Mouse (Mus musculus) olfactory bulb, adult 2 months (tissue): ENCODE results near the gene G6pdx. TPM values are rescaled to one million over a fixed set of nuclear protein-coding genes. Genes with fewer than 3 reads are reported as not detected.

Experiments used
- H3K27ac ChIP-seq: fragments of 200-500 bp; 2 replicates; pipeline ENCODE4 v1.5.1; 2012; ENCODE audit warnings: low read depth, low read length; ENCODE audit not compliant: insufficient read depth
- H3K4me1 ChIP-seq: fragments of 200-500 bp; 2 replicates; pipeline ENCODE4 v1.6.1; 2012; ENCODE audit warnings: low read length; ENCODE audit not compliant: control insufficient read depth, insufficient read depth
- H3K4me3 ChIP-seq: fragments of 200-500 bp; 2 replicates; pipeline ENCODE4 v1.5.1; 2012; ENCODE audit warnings: mild to moderate bottlenecking, low read depth, low read length, moderate library complexity; ENCODE audit not compliant: insufficient read depth
- CTCF ChIP-seq: fragments of 200-500 bp; IDR thresholded peaks from 2 replicates; pipeline ENCODE4 v1.5.1; 2012; ENCODE audit warnings: low read depth, mild to moderate bottlenecking, low read length, moderate library complexity; ENCODE audit not compliant: insufficient read depth
- POLR2A ChIP-seq: fragments of 200-500 bp; IDR thresholded peaks from 2 replicates; pipeline ENCODE4 v1.6.1; 2012; ENCODE audit warnings: mild to moderate bottlenecking, low read depth, low read length, moderate library complexity; ENCODE audit not compliant: insufficient read depth
- WGBS: fragments of 180-500 bp; shearing (Covaris S2); methylation state at CpG from one replicate; pipeline ENCODE4 v1.1.7; 2018; 5-methylcytosine and 5-hydroxymethylcytosine counted together
- polyA plus RNA-seq: library from polyadenylated mRNA; stranded (reverse); fragments of >200 nt; gene quantifications from 2 replicates; pipeline ENCODE4 v1.2.4, GENCODE M21; 2012; ENCODE audit warnings: low replicate concordance; ENCODE audit not compliant: missing spikeins, insufficient read depth, insufficient read length

G6pdx gene
- polyA plus RNA-seq, 1 experiment = not detected

GRCm38 (mm10) chrX:74368209-74368909 lies 60.6 kb downstream of the G6pdx start:
- peak overlapping the region; percentile 69; the same call in 1 of the 2 replicates for H3K27ac ChIP-seq
- H3K4me3 ChIP-seq = peak overlapping the region; percentile 78
- no peaks in the 10 kb centered on the region for H3K4me1 ChIP-seq
- TF ChIP-seq POLR2A (no peak), CTCF (no peak)
- WGBS = 21% methylated on average over 44 of the region's 49 CpGs

- 46% methylated on average over 10 of the region's 10 CpGs for WGBS
- H3K4me1 ChIP-seq = no peaks in the 10 kb centered on the region
These were observed 61.5 kb downstream of the G6pdx start for GRCm38 (mm10) chrX:74367512-74367911.

More at GRCm38 (mm10) chrX:74367512-74367911, 61.5 kb downstream of the G6pdx start:
- Histone ChIP-seq H3K27ac (peak overlapping the region; percentile 69; the same call in 1 of the 2 replicates), H3K4me3 (peak overlapping the region; percentile 78)
- TF ChIP-seq POLR2A (no peak), CTCF (no peak)

Other genes starting within 250 kb of the G6pdx start
- 372 TPM in 1 of 2 replicates, not detected in the other for gene Flna, start 179.4 kb downstream of the G6pdx start, polyA plus RNA-seq
- gene Emd, start 174.5 kb downstream of the G6pdx start, polyA plus RNA-seq = not detected in 2 replicates
- gene Rpl10, start 158.4 kb downstream of the G6pdx start, polyA plus RNA-seq = not detected in 2 replicates
- not detected in 2 replicates for gene Taz, start 147.3 kb downstream of the G6pdx start, polyA plus RNA-seq
- gene Dnase1l1, start 146.9 kb downstream of the G6pdx start, polyA plus RNA-seq = not detected in 2 replicates
- gene Atp6ap1, start 132.1 kb downstream of the G6pdx start, polyA plus RNA-seq = 501 and 1,287 TPM in 2 replicates
- 513 and 810 TPM in 2 replicates for gene Gdi1, start 124.2 kb downstream of the G6pdx start, polyA plus RNA-seq
- 224 TPM in 1 of 2 replicates, not detected in the other for gene Fam50a, start 116.2 kb downstream of the G6pdx start, polyA plus RNA-seq
- not detected in 2 replicates for gene Plxna3, start 100.1 kb downstream of the G6pdx start, polyA plus RNA-seq
- gene Lage3, start 75.6 kb downstream of the G6pdx start, polyA plus RNA-seq = not detected in 2 replicates
- not detected in 2 replicates for gene Ubl4a, start 56.0 kb downstream of the G6pdx start, polyA plus RNA-seq
- not detected in 2 replicates for gene Slc10a3, start 55.8 kb downstream of the G6pdx start, polyA plus RNA-seq
- not detected in 2 replicates for gene Fam3a, start 35.9 kb downstream of the G6pdx start, polyA plus RNA-seq
- gene Ikbkg, start 35.9 kb downstream of the G6pdx start, polyA plus RNA-seq = not detected in 2 replicates
- not detected in 2 replicates for gene Gm6880, start 52.2 kb upstream of the G6pdx start, polyA plus RNA-seq
- not detected in 2 replicates for gene Olfr1326-ps1, start 145.7 kb upstream of the G6pdx start, polyA plus RNA-seq
- not detected in 2 replicates for gene Olfr1325, start 163.5 kb upstream of the G6pdx start, polyA plus RNA-seq
- gene Gm5640, start 216.4 kb upstream of the G6pdx start, polyA plus RNA-seq = not detected in 2 replicates